Mouse (Mus musculus) bone marrow macrophage, adult 2 months (primary cell): ENCODE measurements around the gene Scarb2.

Experiments used
- CTCF ChIP-seq: IDR thresholded peaks from 2 replicates; pipeline ENCODE4 v1.5.1; 2012; ENCODE audit warnings: low read depth, mild to moderate bottlenecking, low read length, moderate library complexity
- POLR2A ChIP-seq: IDR thresholded peaks from 2 replicates; pipeline ENCODE4 v1.6.1; 2012; ENCODE audit warnings: mild to moderate bottlenecking, low read depth, low read length, borderline replicate concordance

DNA sequence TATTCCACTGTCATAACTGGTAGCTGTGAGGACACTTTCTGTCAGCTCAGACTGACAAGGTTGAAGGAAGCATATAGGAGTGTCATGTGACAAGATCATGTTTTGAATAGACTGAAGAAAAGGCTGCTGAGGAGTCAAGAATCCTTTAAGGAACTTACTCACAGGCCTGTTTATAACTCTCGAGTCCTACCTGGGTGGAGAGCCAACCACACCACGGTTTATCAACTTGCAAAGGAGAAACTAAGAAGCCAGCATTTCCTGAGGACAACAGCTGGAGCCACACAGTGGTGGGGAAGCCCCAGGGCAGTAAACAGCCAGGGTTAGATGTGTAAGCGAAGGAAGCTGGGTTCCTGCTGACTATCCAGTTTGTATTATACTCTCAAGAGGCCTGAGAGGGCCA lies 7.3 kb downstream of the Scarb2 start:
- TF ChIP-seq CTCF (no peak), POLR2A (no peak)
